Comparison of ENCODE assay signal across 29 mouse cellular contexts in genomic region chr7:99343577-99343976, GRCm38 (mm10). TPM values are rescaled to one million over a fixed set of nuclear protein-coding genes. Genes with fewer than 3 reads are reported as not detected.
"Had no signal": no experiment of that assay in that cellular context is flagged by ENCODE, and none has a peak within 500 bp of the region (broad histone marks: within the 10 kb centered on the region; RNA-seq: fewer than 3 reads in every experiment).

No protein-coding gene starts in this region.

- H3K9me3 ChIP-seq: embryonic facial prominence, embryonic 13.5 days; embryonic facial prominence, embryonic 15.5 days; forebrain, embryonic 10.5 days; forebrain, embryonic 12.5 days; forebrain, embryonic 13.5 days; forebrain, embryonic 15.5 days had no signal

- H3K27me3 ChIP-seq: embryonic facial prominence, embryonic 13.5 days; embryonic facial prominence, embryonic 15.5 days; forebrain, embryonic 12.5 days; forebrain, embryonic 13.5 days; forebrain, embryonic 15.5 days had no signal

- DNase-seq: cerebellum, adult 18-20 months; cerebellum, adult 2 months; cerebellum, adult 8-10 months; cerebellum, adult 9-10 months; cerebellum, adult 9-11 months; cerebellum, postnatal 10 days; cerebellum, postnatal 14 days; cerebellum, postnatal 25 days; cerebellum, postnatal 36 days; embryo, embryonic 11 days; forebrain, postnatal 0 days; gastrocnemius, adult 2 months; gastrocnemius, postnatal 10 days; gastrocnemius, postnatal 14 days; gastrocnemius, postnatal 25 days; gastrocnemius, postnatal 36 days; heart, adult 11 months; heart, adult 18-20 months had no signal

- H3K27ac ChIP-seq: embryonic facial prominence, embryonic 13.5 days; embryonic facial prominence, embryonic 15.5 days; forebrain, embryonic 10.5 days; forebrain, embryonic 12.5 days; forebrain, embryonic 13.5 days; forebrain, embryonic 15.5 days; gastrocnemius, adult 2 months had no signal

- H3K4me1 ChIP-seq: forebrain, embryonic 12.5 days; forebrain, embryonic 13.5 days; forebrain, embryonic 15.5 days had no signal

- H3K9ac ChIP-seq: embryonic facial prominence, embryonic 13.5 days; embryonic facial prominence, embryonic 15.5 days; forebrain, embryonic 12.5 days; forebrain, embryonic 13.5 days; forebrain, embryonic 15.5 days; forebrain, postnatal 0 days had no signal

- ATAC-seq: forebrain, embryonic 13.5 days; forebrain, embryonic 14.5 days; forebrain, embryonic 15.5 days; forebrain, embryonic 16.5 days; forebrain, postnatal 0 days had no signal

- H3K4me3 ChIP-seq: embryonic facial prominence, embryonic 13.5 days; embryonic facial prominence, embryonic 15.5 days; erythroblast, embryonic 14.5 days; forebrain, embryonic 10.5 days; forebrain, embryonic 12.5 days; forebrain, embryonic 13.5 days; forebrain, embryonic 15.5 days; gastrocnemius, adult 2 months had no signal

- H3K4me2 ChIP-seq: embryonic facial prominence, embryonic 13.5 days; embryonic facial prominence, embryonic 15.5 days; forebrain, embryonic 12.5 days; forebrain, embryonic 13.5 days; forebrain, embryonic 15.5 days had no signal

RNA-seq across cellular contexts. Expression of gene Gdpd5, which starts 37.6 kb away (rescaled TPM):
- total RNA-seq: common myeloid progenitor, adult 5-6 weeks; granulocyte monocyte progenitor cell, adult 5-6 weeks had no signal
